Mouse (Mus musculus) megakaryocyte, embryonic 14.5 days (primary cell): ENCODE results near the gene Evi5. TPM values are rescaled to one million over a fixed set of nuclear protein-coding genes. Genes with fewer than 3 reads are reported as not detected.

Experiments
- H3K27me3 ChIP-seq: replicated peaks from 2 replicates; pipeline ENCODE3; 2012; ENCODE audit warnings: inconsistent platforms
- H3K36me3 ChIP-seq: replicated peaks from 2 replicates; pipeline ENCODE3; 2012; ENCODE audit warnings: low read length, inconsistent platforms, mixed read lengths
- H3K4me1 ChIP-seq: 2 replicates; pipeline ENCODE4 v1.6.1; 2012; ENCODE audit warnings: inconsistent platforms
- H3K4me3 ChIP-seq: replicated peaks from 2 replicates; pipeline ENCODE3; 2012; ENCODE audit warnings: moderate library complexity, mild to moderate bottlenecking, inconsistent platforms
- H3K9me3 ChIP-seq: 2 replicates; pipeline ENCODE4 v1.6.1; 2012; ENCODE audit warnings: inconsistent platforms
- FLI1 ChIP-seq: IDR thresholded peaks from 2 replicates; pipeline ENCODE4 v1.6.1; 2012; ENCODE audit warnings: low read length, inconsistent platforms, mixed read lengths
- GATA1 ChIP-seq: IDR thresholded peaks from 3 replicates; pipeline ENCODE4 v1.6.1; 2012; ENCODE audit warnings: mixed read lengths, low read length, inconsistent platforms, borderline replicate concordance
- polyA plus RNA-seq: library from polyadenylated mRNA; stranded (reverse); fragments of >175 nt; gene quantifications from 2 replicates; pipeline ENCODE4 v1.2.3, GENCODE M21; 2012; ENCODE audit warnings: low replicate concordance; ENCODE audit not compliant: insufficient read depth

Gene Evi5
- polyA plus RNA-seq, 1 experiment, result 0.20 TPM

GRCm38 (mm10) chr5:107721638-107722011 is 153.3 kb downstream of the Evi5 start:
- no peaks in the 10 kb centered on the region for H3K36me3 ChIP-seq
- H3K4me3 ChIP-seq, result peak overlapping the region; percentile 59
- TF ChIP-seq GATA1 (no peak), FLI1 (no peak)
- peaks cover 92% of the 10 kb centered on the region for H3K27me3 ChIP-seq
- H3K9me3 ChIP-seq, result peaks cover 9% of the 10 kb centered on the region; the same call in 1 of the 2 replicates
- peaks cover 49% of the 10 kb centered on the region for H3K4me1 ChIP-seq

- Histone ChIP-seq H3K36me3 (no peaks in the 10 kb centered on the region), H3K27me3 (peaks cover 86% of the 10 kb centered on the region), H3K4me1 (peaks cover 44% of the 10 kb centered on the region), H3K9me3 (peaks cover 9% of the 10 kb centered on the region; the same call in 1 of the 2 replicates), H3K4me3 (peak overlapping the region; percentile 62)
- TF ChIP-seq GATA1 (no peak), FLI1 (no peak)
These were observed 153.8 kb downstream of the Evi5 start for GRCm38 (mm10) chr5:107720991-107721637.

- TF ChIP-seq GATA1 (no peak), FLI1 (no peak)
- Histone ChIP-seq H3K4me3 (no peak overlapping the region), H3K36me3 (no peaks in the 10 kb centered on the region), H3K4me1 (peaks cover 38% of the 10 kb centered on the region), H3K9me3 (peaks cover 9% of the 10 kb centered on the region; the same call in 1 of the 2 replicates), H3K27me3 (peaks cover 80% of the 10 kb centered on the region)
These were observed 154.4 kb downstream of the Evi5 start for GRCm38 (mm10) chr5:107720511-107720910.

GRCm38 (mm10) chr5:107719786-107720185 is 155.1 kb downstream of the Evi5 start:
- TF ChIP-seq GATA1 (no peak), FLI1 (no peak)

GRCm38 (mm10) chr5:107719209-107719608 is 155.7 kb downstream of the Evi5 start:
- H3K36me3 ChIP-seq, result no peaks in the 10 kb centered on the region
- peaks cover 25% of the 10 kb centered on the region for H3K4me1 ChIP-seq
- H3K27me3 ChIP-seq, result peaks cover 75% of the 10 kb centered on the region
- H3K4me3 ChIP-seq, result no peak overlapping the region
- TF ChIP-seq FLI1 (no peak), GATA1 (no peak)
- peaks cover 9% of the 10 kb centered on the region; the same call in 1 of the 2 replicates for H3K9me3 ChIP-seq

More at GRCm38 (mm10) chr5:107719786-107720185, 155.1 kb downstream of the Evi5 start:
- peaks cover 30% of the 10 kb centered on the region for H3K4me1 ChIP-seq
- H3K4me3 ChIP-seq, result no peak overlapping the region
- no peaks in the 10 kb centered on the region for H3K36me3 ChIP-seq
- H3K9me3 ChIP-seq, result peaks cover 9% of the 10 kb centered on the region; the same call in 1 of the 2 replicates
- H3K27me3 ChIP-seq, result peaks cover 76% of the 10 kb centered on the region

- peaks cover 69% of the 10 kb centered on the region for H3K27me3 ChIP-seq
- peaks cover 9% of the 10 kb centered on the region; the same call in 1 of the 2 replicates for H3K9me3 ChIP-seq
- TF ChIP-seq FLI1 (no peak), GATA1 (no peak)
- H3K4me1 ChIP-seq, result peaks cover 12% of the 10 kb centered on the region
- H3K36me3 ChIP-seq, result no peaks in the 10 kb centered on the region
- H3K4me3 ChIP-seq, result no peak overlapping the region
These were observed 157.0 kb downstream of the Evi5 start for GRCm38 (mm10) chr5:107717871-107718361.

- Histone ChIP-seq H3K9me3 (no peaks in the 10 kb centered on the region), H3K4me1 (no peaks in the 10 kb centered on the region), H3K4me3 (no peak overlapping the region), H3K36me3 (no peaks in the 10 kb centered on the region), H3K27me3 (peaks cover 30% of the 10 kb centered on the region)
- no peak for TF ChIP-seq GATA1
- no peak for TF ChIP-seq FLI1
These were observed 163.2 kb downstream of the Evi5 start for GRCm38 (mm10) chr5:107711689-107712088.

- peak overlapping the region; percentile 59 for H3K4me3 ChIP-seq
- H3K9me3 ChIP-seq, result no peaks in the 10 kb centered on the region
- TF ChIP-seq FLI1, result no peak
- TF ChIP-seq GATA1, result no peak
- no peaks in the 10 kb centered on the region for H3K4me1 ChIP-seq
- H3K27me3 ChIP-seq, result peaks cover 30% of the 10 kb centered on the region
- no peaks in the 10 kb centered on the region for H3K36me3 ChIP-seq
These were observed 166.6 kb downstream of the Evi5 start for GRCm38 (mm10) chr5:107708124-107708797.

GRCm38 (mm10) chr5:107706262-107706661 is 168.6 kb downstream of the Evi5 start:
- TF ChIP-seq FLI1, result no peak
- TF ChIP-seq GATA1, result no peak

GRCm38 (mm10) chr5:107705756-107706155 is 169.2 kb downstream of the Evi5 start:
- Histone ChIP-seq H3K36me3 (no peaks in the 10 kb centered on the region), H3K4me1 (no peaks in the 10 kb centered on the region), H3K27me3 (peaks cover 30% of the 10 kb centered on the region), H3K4me3 (no peak overlapping the region), H3K9me3 (no peaks in the 10 kb centered on the region)
- TF ChIP-seq GATA1 (no peak), FLI1 (no peak)

More at GRCm38 (mm10) chr5:107706262-107706661, 168.6 kb downstream of the Evi5 start:
- H3K9me3 ChIP-seq, result no peaks in the 10 kb centered on the region
- H3K4me3 ChIP-seq, result no peak overlapping the region
- no peaks in the 10 kb centered on the region for H3K4me1 ChIP-seq
- no peaks in the 10 kb centered on the region for H3K36me3 ChIP-seq
- peaks cover 32% of the 10 kb centered on the region for H3K27me3 ChIP-seq
